Mouse (Mus musculus): ENCODE measurements at regions not wholly inside any gene's neighbourhood (a gene's known extent, or its start where the extent isn't known, plus 50 kb on each side); places are given as distances from the start of the nearest gene placed in this dataset.

DNA sequence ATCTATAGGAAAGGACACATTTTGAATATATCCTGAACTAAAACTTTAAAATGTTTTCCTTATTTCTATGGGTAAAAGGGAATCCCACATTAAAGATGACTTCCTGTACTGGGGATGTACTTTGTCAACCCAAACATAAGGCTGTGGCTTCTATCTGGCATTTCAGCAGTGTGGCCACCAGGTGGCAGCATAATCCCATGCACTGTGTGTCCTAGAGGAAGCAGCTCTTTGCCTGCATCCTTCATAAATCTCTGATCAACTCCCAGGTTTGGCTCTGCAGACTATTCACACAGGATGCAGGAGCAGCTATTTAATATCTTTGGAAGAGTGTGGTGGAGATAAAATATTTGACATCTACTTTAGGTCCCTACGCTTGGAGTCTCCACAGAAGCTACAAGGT, 59.1 kb downstream of the Bmp15 start:
- DNase-seq: peak; percentile 27

GRCm38 (mm10) chrX:6258523-6258922, 62.0 kb downstream of the Bmp15 start:
- DNase-seq: no peak

DNA sequence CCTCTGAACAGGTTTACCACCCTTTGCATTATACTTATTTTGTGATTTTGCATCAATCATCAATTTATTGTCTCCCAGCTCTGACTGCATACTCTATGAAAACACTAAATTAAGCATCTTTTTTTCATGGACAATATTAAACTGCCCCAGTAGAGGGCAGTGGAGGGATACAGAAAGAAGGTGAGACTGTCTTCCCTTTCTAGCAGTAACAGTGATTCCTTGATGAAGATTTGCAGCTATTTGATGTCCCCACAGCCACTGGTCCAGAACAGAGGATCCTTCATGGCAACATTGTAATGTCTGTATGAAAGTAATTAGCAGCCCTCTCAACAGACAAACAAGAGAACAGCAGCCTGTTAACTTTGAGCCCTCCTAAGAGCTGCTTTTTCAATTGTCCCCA, 66.5 kb downstream of the Bmp15 start:
- DNase-seq: no peak

GRCm38 (mm10) chrX:6252873-6253272, 67.6 kb downstream of the Bmp15 start:
- no peak for DNase-seq
